ENCODE assay signal across 9 mouse cellular contexts in genomic region chr9:120586546-120586945, GRCm38 (mm10). TPM values are rescaled to one million over a fixed set of nuclear protein-coding genes. Genes with fewer than 3 reads are reported as not detected.
DNase-seq lines count a peak whose midpoint lies in the region; ATAC-seq and TF ChIP-seq lines count a peak whose summit lies in the region.
"Had no signal": no experiment of that assay in that cellular context is flagged by ENCODE, and none has a peak within 500 bp of the region (broad histone marks: within the 10 kb centered on the region; RNA-seq: fewer than 3 reads in every experiment).

No protein-coding gene starts in this region.

- no peak overlapping the region for H3K27ac ChIP-seq in embryonic facial prominence, embryonic 14.5 days (replicated peaks; ENCODE audit: low read depth, low read length)
- H3K27ac ChIP-seq in liver, embryonic 14.5 days, result no peak overlapping the region
- H3K27ac ChIP-seq in small intestine, adult 2 months (ENCODE audit: insufficient read depth, low read depth, low read length), result no peak overlapping the region
- H3K27ac ChIP-seq: stomach, embryonic 15.5 days had no signal

- H3K4me3 ChIP-seq in embryonic facial prominence, embryonic 14.5 days (ENCODE audit: low read depth, low read length), result no peak overlapping the region
- H3K4me3 ChIP-seq in liver, embryonic 14.5 days (ENCODE audit: insufficient read depth in 1 of 2, low read depth in 2 of 2, low read length in 2 of 2), result no peak overlapping the region
- H3K4me3 ChIP-seq in small intestine, adult 2 months (ENCODE audit: low read depth, low read length), result no peak overlapping the region
- H3K4me3 ChIP-seq: stomach, embryonic 15.5 days had no signal

- H3K9ac ChIP-seq in embryonic facial prominence, embryonic 14.5 days (ENCODE audit: low read depth, low read length), result no peak overlapping the region
- no peak overlapping the region for H3K9ac ChIP-seq in liver, embryonic 14.5 days (replicated peaks)
- H3K9ac ChIP-seq: stomach, embryonic 15.5 days had no signal

- no peak overlapping the region for H3K4me2 ChIP-seq in embryonic facial prominence, embryonic 14.5 days (ENCODE audit: low read depth, low read length)
- no peak overlapping the region for H3K4me2 ChIP-seq in liver, embryonic 14.5 days (ENCODE audit: low read depth)
- H3K4me2 ChIP-seq: stomach, embryonic 15.5 days had no signal

- 15% methylated on average over 3 of the region's 3 CpGs for WGBS in embryonic facial prominence, embryonic 14.5 days
- WGBS in liver, embryonic 14.5 days (ENCODE audit: insufficient replicate concordance), result 12% methylated on average over 3 of the region's 3 CpGs
- WGBS in small intestine, adult 2 months, result 3% methylated on average over 3 of the region's 3 CpGs

- H3K27me3 ChIP-seq in embryonic facial prominence, embryonic 14.5 days (replicated peaks; ENCODE audit: control insufficient read depth, insufficient read depth, low read length), result no peaks in the 10 kb centered on the region
- no peaks in the 10 kb centered on the region for H3K27me3 ChIP-seq in liver, embryonic 14.5 days (ENCODE audit: control insufficient read depth, insufficient read depth, low read length)
- no peaks in the 10 kb centered on the region for H3K27me3 ChIP-seq in small intestine, adult 2 months (ENCODE audit: control insufficient read depth, insufficient read depth, low read length)
- H3K27me3 ChIP-seq: stomach, embryonic 15.5 days had no signal

- H3K9me3 ChIP-seq in embryonic facial prominence, embryonic 14.5 days (ENCODE audit: control insufficient read depth, low read length), result no peaks in the 10 kb centered on the region
- no peaks in the 10 kb centered on the region for H3K9me3 ChIP-seq in liver, embryonic 14.5 days (ENCODE audit: control insufficient read depth, low read length)
- H3K9me3 ChIP-seq: stomach, embryonic 15.5 days had no signal

- ATAC-seq in embryonic facial prominence, embryonic 14.5 days (ENCODE audit: low read depth), result no peak
- no peak for ATAC-seq in liver, embryonic 14.5 days (ENCODE audit: insufficient read depth)

- TF ChIP-seq EP300 in liver, embryonic 14.5 days (IDR thresholded peaks at IDR 0.05; ENCODE audit: low read depth), result no peak

- DNase-seq in urinary bladder, postnatal 14 days (ENCODE audit: low spot score), result peak; percentile 82
- no peak for DNase-seq in urinary bladder, adult 2 months (ENCODE audit: low spot score)
- DNase-seq in adrenal gland, postnatal 10 days, result peak; percentile 87
- DNase-seq in embryonic facial prominence, embryonic 14.5 days (ENCODE audit: low spot score), result peak; percentile 64
- DNase-seq in kidney, adult 9 months, result peak; percentile 83
- peak in 1 of 3 experiments; percentile 68 for DNase-seq in liver, embryonic 14.5 days (ENCODE audit: low read depth in 3 of 3, low spot score in 3 of 3)

- H3K36me3 ChIP-seq in embryonic facial prominence, embryonic 14.5 days (ENCODE audit: control insufficient read depth, insufficient read depth, low read length), result no peaks in the 10 kb centered on the region
- no peaks in the 10 kb centered on the region for H3K36me3 ChIP-seq in liver, embryonic 14.5 days (replicated peaks; ENCODE audit: control insufficient read depth, insufficient read depth, low read depth)
- H3K36me3 ChIP-seq in small intestine, adult 2 months (ENCODE audit: control insufficient read depth, insufficient read depth, low read length), result no peaks in the 10 kb centered on the region
- H3K36me3 ChIP-seq: stomach, embryonic 15.5 days had no signal

- H3K4me1 ChIP-seq in embryonic facial prominence, embryonic 14.5 days (ENCODE audit: control insufficient read depth, insufficient read depth, low read length), result peaks cover 10% of the 10 kb centered on the region
- peaks cover 4 to 10% of the 10 kb centered on the region in 2 experiments; a peak in 3 of 4 replicates for H3K4me1 ChIP-seq in liver, embryonic 14.5 days (replicated peaks; ENCODE audit: control insufficient read depth in 2 of 2, insufficient read depth in 2 of 2, low read length in 1 of 2)
- H3K4me1 ChIP-seq in small intestine, adult 2 months (ENCODE audit: control insufficient read depth, insufficient read depth, insufficient read length, low read length), result peaks cover 5% of the 10 kb centered on the region; the same call in 1 of the 2 replicates

- TF ChIP-seq CTCF in liver, embryonic 14.5 days (IDR thresholded peaks at IDR 0.05; ENCODE audit: low read depth), result peak; percentile 91
- TF ChIP-seq CTCF in small intestine, adult 2 months (IDR thresholded peaks at IDR 0.05; ENCODE audit: extremely low read depth, insufficient read length, insufficient replicate concordance, low read depth, low read length), result peak; percentile 81; the same call in 1 of the 2 replicates

- no peak for TF ChIP-seq POLR2A in small intestine, adult 2 months (IDR thresholded peaks at IDR 0.05; ENCODE audit: low read depth, low read length)

RNA-seq across cellular contexts. Expression of gene Rpl14, which starts 15.3 kb away (rescaled TPM):
- polyA plus RNA-seq in urinary bladder, adult 2 months (2012; rRNA removed), result 969 and 1,107 TPM in 2 replicates
- total RNA-seq in adrenal gland, postnatal 10 days (2021), result 100 to 1,000 TPM; 514 to 533 TPM
- 992 and 1,026 TPM in 2 replicates for polyA plus RNA-seq in embryonic facial prominence, embryonic 14.5 days (2014; fragmentation: Nextera tagmentation; extraction: Ambion mirVana)
- polyA plus RNA-seq in liver, embryonic 14.5 days (2012; rRNA removed), result 248 and 556 TPM in 2 replicates
- 571 and 586 TPM in 2 replicates for polyA plus RNA-seq in liver, embryonic 14.5 days (2014; fragmentation: Nextera tagmentation; extraction: Ambion mirVana)
- 90.3 and 246 TPM in 2 replicates for polyA plus RNA-seq in small intestine, adult 2 months (2012; rRNA removed)

RNA-seq across cellular contexts. Expression of gene Entpd3, which starts 46.9 kb away (rescaled TPM):
- polyA plus RNA-seq in urinary bladder, adult 2 months (2012; rRNA removed), result 52.9 and 67.7 TPM in 2 replicates
- total RNA-seq in adrenal gland, postnatal 10 days (2021), result 1 to 10 TPM in 1 of 2 experiments, under 1 TPM in 1; 0.87 to 1.1 TPM
- polyA plus RNA-seq in embryonic facial prominence, embryonic 14.5 days (2014; fragmentation: Nextera tagmentation; extraction: Ambion mirVana), result 6.9 and 10.0 TPM in 2 replicates
- polyA plus RNA-seq in liver, embryonic 14.5 days (2012; rRNA removed), result 0.01 and 0.02 TPM in 2 replicates
- not detected in 2 replicates for polyA plus RNA-seq in liver, embryonic 14.5 days (2014; fragmentation: Nextera tagmentation; extraction: Ambion mirVana)
- 1.2 and 1.6 TPM in 2 replicates for polyA plus RNA-seq in small intestine, adult 2 months (2012; rRNA removed)
- total RNA-seq: hematopoietic stem cell, adult 5-6 weeks had no signal
